Mouse (Mus musculus) small intestine, adult 2 months (tissue): ENCODE data around the gene Qars. TPM values are rescaled to one million over a fixed set of nuclear protein-coding genes. Genes with fewer than 3 reads are reported as not detected.

ENCODE experiments used
- H3K27ac ChIP-seq: fragments of 200-500 bp; 2 replicates; pipeline ENCODE4 v1.5.1; 2012; ENCODE audit warnings: low read depth, low read length, control low read depth, inconsistent platforms; ENCODE audit not compliant: insufficient read depth
- H3K27me3 ChIP-seq: fragments of 200-500 bp; 2 replicates; pipeline ENCODE4 v1.6.1; 2012; ENCODE audit warnings: mild to moderate bottlenecking, moderate library complexity, low read length, inconsistent platforms; ENCODE audit not compliant: control insufficient read depth, insufficient read depth
- H3K36me3 ChIP-seq: fragments of 200-500 bp; 2 replicates; pipeline ENCODE4 v1.6.1; 2012; ENCODE audit warnings: mild to moderate bottlenecking, low read length, control low read depth, inconsistent platforms; ENCODE audit not compliant: control insufficient read depth, insufficient read depth
- H3K4me1 ChIP-seq: fragments of 200-500 bp; 2 replicates; pipeline ENCODE4 v1.6.1; 2012; ENCODE audit warnings: low read length, inconsistent platforms, mixed read lengths; ENCODE audit not compliant: control insufficient read depth, insufficient read depth, insufficient read length
- H3K4me3 ChIP-seq: fragments of 200-500 bp; 2 replicates; pipeline ENCODE4 v1.5.1; 2012; ENCODE audit warnings: low read depth, mild to moderate bottlenecking, control low read depth, inconsistent platforms, low read length, moderate library complexity
- CTCF ChIP-seq: fragments of 200-500 bp; IDR thresholded peaks from 2 replicates; pipeline ENCODE4 v1.5.1; 2012; ENCODE audit warnings: low read depth, mild to moderate bottlenecking, control low read depth, inconsistent platforms, low read length, moderate library complexity, mixed read lengths; ENCODE audit not compliant: insufficient replicate concordance, insufficient read length; ENCODE audit errors: extremely low read depth
- POLR2A ChIP-seq: fragments of 200-500 bp; IDR thresholded peaks from 2 replicates; pipeline ENCODE4 v1.6.1; 2012; ENCODE audit warnings: low read depth, mild to moderate bottlenecking, control low read depth, inconsistent platforms, low read length, moderate library complexity
- WGBS: fragments of 180-500 bp; shearing (Covaris S2); methylation state at CpG from one replicate; pipeline ENCODE4 v1.1.7; 2018; 5-methylcytosine and 5-hydroxymethylcytosine counted together
- polyA plus RNA-seq: library from polyadenylated mRNA; depleted of rRNA; stranded (reverse); fragments of >200 nt; gene quantifications from 2 replicates; pipeline ENCODE4 v1.2.3, GENCODE M21; 2012

The Qars gene
- polyA plus RNA-seq, 1 experiment, result 340 TPM

DNA sequence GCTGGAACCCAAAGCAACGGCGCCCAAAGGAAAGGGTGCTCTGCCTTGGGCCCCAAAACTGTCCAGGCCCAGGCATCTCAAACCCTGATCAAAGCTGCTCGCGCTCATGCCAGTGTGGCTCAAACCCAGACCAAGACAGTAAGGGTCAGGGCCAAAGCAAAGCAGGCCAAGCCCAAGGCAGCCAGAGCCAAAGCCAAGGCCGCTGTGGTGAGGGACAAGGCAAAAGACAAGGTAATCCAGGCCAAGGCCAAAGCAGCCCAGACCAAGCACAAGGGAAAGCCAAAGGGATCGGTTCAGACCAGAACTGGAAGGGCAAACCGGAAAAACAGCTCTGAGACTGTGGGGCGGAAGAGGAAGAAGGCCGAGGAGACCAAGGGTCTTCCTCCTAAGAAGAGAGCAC is 43.8 kb upstream of the Qars start:
- H3K4me3 ChIP-seq, result no peak overlapping the region
- 88% methylated on average over 9 of the region's 9 CpGs for WGBS
- H3K27ac ChIP-seq, result no peak overlapping the region
- TF ChIP-seq CTCF (no peak), POLR2A (no peak)
- peaks cover 23% of the 10 kb centered on the region for H3K36me3 ChIP-seq
- H3K4me1 ChIP-seq, result peaks cover 10% of the 10 kb centered on the region
- no peaks in the 10 kb centered on the region for H3K27me3 ChIP-seq

DNA sequence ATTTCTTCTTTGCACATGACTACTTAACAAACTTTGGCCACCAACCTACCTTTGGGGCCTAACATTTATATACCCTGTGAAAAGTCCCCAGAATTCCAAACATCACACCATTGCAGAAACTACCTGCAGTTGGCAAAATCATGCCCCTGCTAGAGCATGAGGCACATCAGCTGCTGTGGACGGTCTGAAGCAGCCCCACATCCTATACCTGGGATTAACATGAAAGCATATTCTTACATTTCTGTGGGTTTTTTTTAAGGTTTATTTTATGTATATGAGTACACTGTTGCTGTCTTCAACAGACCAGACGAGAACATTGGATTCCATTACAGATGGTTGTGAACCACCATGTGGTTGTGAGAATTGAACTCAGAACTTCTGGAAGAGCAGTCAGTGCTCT is 41.3 kb upstream of the Qars start:
- H3K4me1 ChIP-seq, result peaks cover 3% of the 10 kb centered on the region
- H3K4me3 ChIP-seq, result no peak overlapping the region
- WGBS, result 95% methylated on average over 2 of the region's 2 CpGs
- H3K36me3 ChIP-seq, result peaks cover 23% of the 10 kb centered on the region
- TF ChIP-seq POLR2A, result no peak
- no peak for TF ChIP-seq CTCF
- no peaks in the 10 kb centered on the region for H3K27me3 ChIP-seq
- no peak overlapping the region for H3K27ac ChIP-seq

DNA sequence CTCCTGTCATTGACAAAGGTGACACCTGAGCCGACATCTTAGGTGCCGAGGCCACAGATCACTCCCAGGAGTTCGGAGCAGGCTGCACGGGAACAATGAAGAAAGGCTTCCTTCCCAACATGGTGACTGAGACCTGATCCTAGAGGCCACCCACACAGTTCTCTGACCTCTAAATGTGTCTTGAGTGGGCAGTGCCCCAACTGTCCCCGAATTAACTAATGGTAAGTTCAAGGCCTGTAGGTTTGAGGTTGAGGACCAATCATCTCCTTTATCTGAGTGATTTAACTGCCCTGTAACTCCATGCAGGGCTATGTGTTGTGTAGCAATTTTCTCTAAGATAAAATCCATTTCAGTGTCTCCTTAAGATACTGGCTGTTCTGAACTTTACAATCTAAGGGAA is 38.1 kb upstream of the Qars start:
- Histone ChIP-seq H3K36me3 (peaks cover 9% of the 10 kb centered on the region), H3K27me3 (no peaks in the 10 kb centered on the region), H3K27ac (no peak overlapping the region), H3K4me1 (no peaks in the 10 kb centered on the region), H3K4me3 (no peak overlapping the region)
- WGBS, result 67% methylated on average over 5 of the region's 5 CpGs
- TF ChIP-seq POLR2A, result no peak
- TF ChIP-seq CTCF, result no peak

DNA sequence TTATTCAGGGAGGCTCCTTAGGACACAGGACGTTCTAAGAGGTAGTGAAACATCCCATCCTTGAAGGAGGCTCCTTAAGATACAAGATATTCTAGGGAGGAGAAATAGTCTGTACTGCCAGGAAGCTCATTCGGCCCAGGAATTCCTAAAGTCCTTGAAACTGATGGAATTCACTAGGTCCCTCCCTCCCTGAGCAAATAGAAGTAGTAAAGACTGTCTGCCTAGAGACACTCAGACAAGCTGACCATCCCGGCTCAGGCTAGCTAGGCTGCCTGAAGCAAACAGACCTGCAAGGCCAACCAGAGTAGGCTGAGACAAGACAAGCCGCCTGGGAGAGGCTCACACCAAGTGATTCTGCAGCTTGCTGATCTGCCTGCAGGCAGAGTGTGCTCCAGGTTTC is 37.7 kb upstream of the Qars start:
- no peak overlapping the region for H3K27ac ChIP-seq

DNA sequence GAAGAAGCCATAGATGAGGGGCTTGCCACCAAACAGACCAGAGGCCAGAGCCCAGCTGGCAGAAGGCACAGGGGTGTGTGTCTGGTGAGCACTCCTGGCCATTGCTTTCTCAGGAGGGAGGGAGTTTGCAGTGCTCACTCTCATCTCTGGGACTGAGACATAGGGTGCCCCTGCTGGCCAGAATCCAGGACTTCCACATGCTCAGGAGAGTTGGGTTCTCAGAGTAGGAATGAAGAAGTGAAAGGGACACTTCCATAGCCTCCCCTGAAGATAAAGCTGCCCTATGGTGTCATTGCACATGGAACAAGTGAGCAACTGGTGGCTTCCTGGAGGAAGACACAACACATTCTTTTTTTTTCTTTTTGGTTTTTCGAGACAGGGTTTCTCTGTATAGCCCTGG is 33.0 kb upstream of the Qars start:
- 76% methylated on average over 1 of the region's 1 CpGs for WGBS
- Histone ChIP-seq H3K27me3 (no peaks in the 10 kb centered on the region), H3K27ac (no peak overlapping the region), H3K36me3 (no peaks in the 10 kb centered on the region), H3K4me1 (peaks cover 2% of the 10 kb centered on the region; the same call in 1 of the 2 replicates), H3K4me3 (no peak overlapping the region)
- TF ChIP-seq CTCF (no peak), POLR2A (no peak)

More for the DNA sequence above, 37.7 kb upstream of the Qars start:
- peaks cover 6% of the 10 kb centered on the region for H3K36me3 ChIP-seq
- TF ChIP-seq CTCF (no peak), POLR2A (no peak)
- 37% methylated on average over 4 of the region's 4 CpGs for WGBS
- no peaks in the 10 kb centered on the region for H3K4me1 ChIP-seq
- H3K27me3 ChIP-seq, result no peaks in the 10 kb centered on the region
- no peak overlapping the region for H3K4me3 ChIP-seq

DNA sequence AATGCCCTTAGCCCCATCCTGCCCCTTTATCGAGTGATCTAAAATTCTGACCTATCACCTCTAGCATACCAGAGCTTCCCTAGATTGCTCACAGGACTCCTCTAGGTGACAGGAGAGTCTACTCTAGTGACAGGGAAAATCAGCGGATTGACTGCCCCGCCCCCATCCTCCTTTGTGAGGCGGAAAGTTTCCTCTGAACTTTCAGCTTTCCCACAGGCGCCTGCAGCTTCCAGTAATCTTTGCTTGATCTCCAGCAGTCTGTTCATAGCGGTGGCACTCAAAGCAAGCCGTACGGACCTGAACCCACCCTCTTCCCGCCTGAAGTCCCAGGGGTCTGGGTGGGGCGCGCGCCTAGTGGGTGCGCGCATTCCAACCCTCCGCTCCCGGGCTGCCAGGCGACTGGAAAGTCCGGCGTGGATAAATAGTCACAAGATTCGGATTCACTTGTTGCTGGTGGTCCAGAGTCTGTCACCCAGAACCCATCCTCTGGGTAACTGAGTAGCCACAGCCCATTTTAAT is 28.8 kb upstream of the Qars start:
- WGBS, result under 1% methylated on average over 20 of the region's 20 CpGs
- no peaks in the 10 kb centered on the region for H3K27me3 ChIP-seq
- peaks cover 2% of the 10 kb centered on the region for H3K4me1 ChIP-seq
- H3K4me3 ChIP-seq, result peak overlapping the region; percentile 60
- no peaks in the 10 kb centered on the region for H3K36me3 ChIP-seq
- TF ChIP-seq CTCF (no peak), POLR2A (no peak)
- H3K27ac ChIP-seq, result peak overlapping the region; percentile 12; the same call in 1 of the 2 replicates

DNA sequence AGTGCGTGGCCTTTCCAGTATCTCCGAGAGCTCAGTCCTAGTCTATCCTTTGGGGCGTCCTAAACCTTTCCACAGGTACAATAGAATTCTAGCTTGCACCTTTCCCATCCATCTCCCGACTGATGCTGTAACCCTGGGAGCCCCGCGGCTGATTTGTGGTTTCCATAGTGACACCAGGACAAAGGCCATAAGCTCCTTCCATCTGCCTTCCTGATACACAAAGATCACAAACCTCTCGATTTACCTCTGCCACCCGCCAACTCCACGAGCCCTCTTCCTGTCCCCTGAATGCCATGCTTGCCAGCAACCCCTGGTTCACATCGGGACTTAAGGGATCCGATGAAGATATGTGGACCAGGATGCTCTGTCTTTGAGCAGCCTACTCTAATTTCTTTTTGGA is 28.3 kb upstream of the Qars start:
- no peaks in the 10 kb centered on the region for H3K27me3 ChIP-seq
- H3K4me3 ChIP-seq, result peak overlapping the region; percentile 60; the same call in 1 of the 2 replicates
- H3K4me1 ChIP-seq, result peaks cover 2% of the 10 kb centered on the region
- WGBS, result 17% methylated on average over 11 of the region's 11 CpGs
- no peaks in the 10 kb centered on the region for H3K36me3 ChIP-seq
- no peak overlapping the region for H3K27ac ChIP-seq
- no peak for TF ChIP-seq POLR2A
- TF ChIP-seq CTCF, result no peak
